Mouse (Mus musculus) liver, postnatal 0 days (tissue): ENCODE measurements around the gene Acad11.

Experiments
- CTCF ChIP-seq: sonication (generic); IDR thresholded peaks from 2 replicates; pipeline ENCODE4 v1.5.1; 2016; ENCODE audit warnings: antibody characterized with exemption, low read depth
- EP300 ChIP-seq: IDR thresholded peaks from 2 replicates; pipeline ENCODE4 v1.6.1; 2016; ENCODE audit warnings: antibody characterized with exemption, low read depth, mild to moderate bottlenecking

DNA sequence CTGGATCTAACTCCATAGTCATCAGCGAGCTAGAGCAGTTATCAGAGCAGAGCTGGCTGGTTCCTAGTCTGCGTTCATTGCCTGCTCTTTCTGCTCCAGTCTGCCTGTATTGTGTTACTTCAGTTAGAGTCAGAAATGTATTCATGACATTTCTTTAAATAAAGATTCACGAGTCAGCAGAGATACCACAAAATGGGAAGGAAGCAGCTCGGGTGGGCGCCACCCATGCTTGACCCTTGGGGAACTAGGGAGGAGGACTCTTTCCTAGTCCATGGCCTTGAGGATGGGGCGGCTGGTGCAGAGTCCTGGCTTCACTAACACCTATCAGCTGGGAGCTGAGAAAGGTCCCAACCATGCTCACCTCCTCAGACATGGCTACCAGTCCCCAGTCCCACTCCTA is 77.2 kb downstream of the Acad11 start:
- TF ChIP-seq CTCF: no peak
- no peak for TF ChIP-seq EP300
